Mouse (Mus musculus) kidney, postnatal 14 days (tissue): ENCODE results near the gene Armh2.

ENCODE experiments used
- DNase-seq: peaks from one replicate; pipeline ENCODE4 v3.0.0; 2022; ENCODE audit warnings: mixed read lengths

Gene Armh2

DNA sequence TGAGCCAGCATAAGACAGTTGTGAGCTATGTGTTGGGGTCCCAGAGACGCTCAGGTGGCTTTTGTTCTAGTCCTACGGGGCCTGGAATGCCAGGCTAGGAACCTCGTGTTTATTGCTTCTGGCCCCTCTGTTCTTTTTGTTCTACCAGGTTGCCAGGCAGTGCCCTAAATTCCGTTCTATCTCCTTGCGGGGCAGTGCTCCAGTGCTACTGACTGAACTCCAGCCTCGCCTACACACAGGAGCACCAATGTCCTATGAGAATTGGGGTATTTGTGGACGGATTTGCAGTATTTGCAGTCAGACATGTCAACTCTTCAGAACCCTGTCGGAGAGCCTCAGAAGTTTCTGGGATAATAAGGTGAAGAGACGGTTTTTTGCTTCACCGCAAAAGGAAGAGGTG is at the start of gene Armh2:
TSS of gene Armh2 (plus strand) at position 205 of the 400 bp plus-strand sequence.
- no peak for DNase-seq

DNA sequence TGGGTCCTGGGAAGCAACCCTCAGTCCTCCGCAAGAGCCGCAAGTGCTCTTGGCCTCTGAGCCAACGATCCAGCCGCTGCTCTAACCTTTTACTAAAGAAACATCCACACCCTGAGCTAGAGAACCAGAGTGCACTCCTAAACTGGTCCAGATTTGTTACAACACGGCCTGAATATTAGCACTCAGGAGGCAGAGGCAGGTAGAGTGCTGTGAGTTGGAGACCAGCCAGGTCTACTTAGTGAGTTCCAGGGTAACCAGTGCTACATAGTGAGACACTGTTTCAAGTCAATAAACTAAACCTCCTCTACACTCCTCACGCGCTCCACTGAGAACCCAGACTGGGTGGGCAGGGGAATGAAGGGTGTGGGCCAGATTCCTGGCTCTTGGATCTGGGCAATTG is 47.7 kb upstream of the Armh2 start:
- no peak for DNase-seq

DNA sequence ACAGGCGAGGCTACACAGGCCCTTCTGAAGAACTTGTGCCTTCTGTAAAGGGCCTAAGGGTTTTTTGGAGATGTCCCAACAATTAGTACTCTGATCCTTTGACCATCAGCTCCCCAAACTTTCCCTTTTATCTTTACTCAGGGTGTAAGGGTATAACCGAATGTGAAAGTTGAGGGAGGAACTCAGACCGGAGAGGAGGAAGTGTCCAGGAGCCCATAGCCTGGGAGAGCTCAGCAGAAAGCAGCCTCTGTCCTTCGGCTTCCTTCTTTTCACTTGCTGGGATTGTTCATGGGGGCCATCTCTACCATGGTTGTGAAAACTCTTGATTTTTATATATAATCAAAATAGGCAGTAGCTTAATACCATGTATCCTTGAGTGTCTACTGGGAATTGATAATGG is 42.3 kb upstream of the Armh2 start:
- DNase-seq = no peak

DNA sequence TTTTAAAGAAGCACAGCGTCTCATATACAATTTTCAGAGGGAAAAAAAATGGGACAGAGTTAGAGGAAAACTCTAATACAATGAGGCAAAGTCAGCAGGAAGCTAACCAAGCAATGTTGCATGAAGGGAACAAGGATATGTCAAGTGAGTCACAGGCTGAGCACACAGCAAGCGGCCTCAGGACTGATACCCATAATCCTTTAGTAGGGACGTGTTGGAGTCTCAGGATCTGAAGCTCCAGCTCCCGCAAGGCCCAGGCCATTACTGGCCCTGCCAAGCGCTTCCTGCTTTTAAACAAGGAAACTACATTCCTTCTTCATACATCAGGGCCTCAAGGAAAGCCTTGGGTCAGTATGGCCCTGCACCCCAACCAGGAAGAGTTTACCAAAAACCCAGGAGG is 38.9 kb upstream of the Armh2 start:
- DNase-seq = no peak

DNA sequence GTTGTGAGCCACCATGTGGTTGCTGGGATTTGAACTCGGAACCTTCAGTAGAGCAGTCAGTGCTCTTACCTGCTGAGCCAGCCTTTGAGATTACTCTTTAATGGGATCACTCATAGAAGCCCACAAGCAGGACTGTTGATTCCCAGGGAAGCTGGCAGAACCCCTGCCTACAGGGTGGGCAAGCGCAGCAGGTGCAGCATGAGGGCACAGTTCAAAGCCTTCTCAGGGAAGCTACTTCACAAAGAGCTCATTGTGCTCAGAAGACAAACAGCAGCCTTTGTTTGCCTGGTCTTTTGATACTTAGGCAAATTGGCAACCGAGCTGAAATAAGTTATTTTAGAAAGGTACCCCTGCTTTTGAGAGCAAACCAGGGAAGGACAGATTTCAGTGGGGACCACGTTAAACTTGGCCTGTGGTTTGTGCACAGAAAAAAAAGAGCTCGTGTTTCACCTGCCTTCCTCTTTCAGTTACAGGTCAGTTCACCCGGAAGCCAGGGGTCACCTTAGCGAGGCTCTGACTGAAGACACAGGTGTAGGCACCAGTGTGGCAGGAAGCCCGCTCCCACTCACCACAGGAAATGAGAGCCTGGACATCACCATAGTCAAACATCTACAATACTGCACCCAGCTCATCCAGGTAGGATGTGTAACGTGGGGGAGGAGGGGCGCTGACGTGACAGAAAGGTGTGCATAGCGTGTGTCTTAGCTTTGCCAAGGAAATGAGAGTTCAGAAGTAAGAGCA is 31.2 kb upstream of the Armh2 start:
- no peak for DNase-seq

DNA sequence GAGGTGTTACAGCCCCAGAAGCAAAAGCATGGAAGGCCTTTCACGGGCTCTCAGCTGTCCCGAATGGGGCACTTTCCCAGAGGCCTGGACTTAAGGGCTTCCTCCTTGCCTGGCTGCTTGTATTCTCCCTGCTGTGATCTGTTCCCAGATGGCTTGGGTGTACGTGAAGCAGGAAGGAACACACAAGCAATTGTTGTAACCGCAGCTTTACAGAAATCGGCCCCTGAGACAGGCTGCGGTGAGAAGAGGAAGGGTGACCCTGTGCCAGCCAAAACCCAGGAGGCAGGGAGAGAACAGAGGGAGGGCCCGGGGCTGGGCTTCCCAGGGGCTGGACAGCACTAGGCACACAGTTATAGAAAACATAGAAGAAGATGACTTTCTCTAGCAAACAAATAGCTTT is 30.1 kb upstream of the Armh2 start:
- no peak for DNase-seq

DNA sequence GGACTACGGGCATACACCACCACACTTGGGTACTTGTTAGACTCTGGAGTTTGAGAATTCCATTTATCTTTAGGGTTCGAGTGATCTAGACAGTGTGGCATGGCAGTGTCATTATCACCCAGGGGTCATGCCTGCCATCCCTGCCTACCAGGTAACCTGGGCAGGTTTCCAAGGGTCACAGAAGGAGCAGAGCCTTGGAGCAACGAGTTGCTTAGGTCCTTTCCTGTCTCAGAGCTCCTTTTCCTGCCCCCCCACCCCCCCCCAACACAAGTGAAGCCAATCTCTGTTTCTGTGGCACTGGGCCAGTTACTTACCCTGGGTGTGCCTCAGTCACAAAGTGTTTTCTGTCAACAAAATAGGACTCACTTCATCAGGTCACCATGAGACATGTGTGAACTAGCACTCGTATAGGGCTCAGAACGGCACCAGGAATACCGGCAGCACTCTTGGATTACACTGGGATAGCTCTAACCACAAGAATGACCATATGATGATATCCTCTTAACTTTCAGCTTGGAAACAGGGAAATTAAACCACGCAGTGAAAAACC is 28.4 kb upstream of the Armh2 start:
- peak; percentile 21 for DNase-seq

DNA sequence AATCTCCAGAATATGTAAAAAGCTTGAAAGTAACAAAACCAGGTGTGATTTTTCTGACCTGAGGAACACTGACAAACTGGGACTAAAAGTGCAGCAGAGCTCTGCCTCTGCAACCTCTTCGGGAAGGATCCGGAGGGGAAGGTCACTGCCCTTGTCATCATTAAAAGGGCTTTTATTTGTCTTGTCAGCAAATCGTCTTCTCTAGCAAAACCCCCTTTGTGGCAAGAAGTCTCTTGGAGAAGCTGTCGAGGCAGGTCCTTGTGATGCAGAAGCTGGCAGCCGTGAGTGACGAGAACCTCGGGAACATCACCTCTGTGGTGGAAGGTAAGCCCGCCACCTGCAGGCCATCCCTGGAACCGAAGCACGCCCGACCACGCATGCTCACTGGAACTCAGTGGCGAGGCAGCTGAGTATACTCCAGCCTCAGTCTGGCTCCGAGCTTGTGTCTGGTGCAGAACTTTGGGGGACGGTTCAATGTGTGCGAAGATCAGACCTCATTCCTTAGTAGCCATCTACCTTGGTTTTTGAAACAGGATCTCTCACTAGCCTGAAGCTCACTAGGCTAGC is 27.5 kb upstream of the Armh2 start:
- DNase-seq = peak; percentile 90

DNA sequence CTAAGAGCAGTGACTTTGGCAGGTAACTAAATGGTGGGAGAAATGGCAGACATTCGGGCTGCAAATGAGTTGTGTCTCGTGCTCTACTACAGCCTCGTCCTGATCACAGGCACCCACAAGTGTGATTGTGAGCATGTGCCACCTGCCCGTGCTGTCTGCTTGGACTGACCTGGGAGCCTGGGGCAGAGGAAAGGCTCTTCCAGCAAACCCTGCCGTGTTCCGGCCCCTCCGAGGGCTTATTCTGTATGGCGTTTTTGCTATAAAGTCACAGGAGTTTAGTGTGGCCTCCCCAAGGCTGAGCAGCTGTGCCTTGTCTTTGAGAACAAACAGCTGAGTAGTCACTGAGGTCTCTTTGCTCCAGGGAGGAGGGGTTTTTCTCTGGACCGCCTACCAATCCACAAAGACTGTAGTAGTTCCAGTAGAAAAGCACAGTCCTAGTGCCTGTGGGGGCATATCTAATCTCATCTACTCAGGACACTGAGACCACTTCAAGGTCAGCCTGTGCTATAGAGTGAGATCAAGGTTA is 26.6 kb upstream of the Armh2 start:
- DNase-seq = no peak

DNA sequence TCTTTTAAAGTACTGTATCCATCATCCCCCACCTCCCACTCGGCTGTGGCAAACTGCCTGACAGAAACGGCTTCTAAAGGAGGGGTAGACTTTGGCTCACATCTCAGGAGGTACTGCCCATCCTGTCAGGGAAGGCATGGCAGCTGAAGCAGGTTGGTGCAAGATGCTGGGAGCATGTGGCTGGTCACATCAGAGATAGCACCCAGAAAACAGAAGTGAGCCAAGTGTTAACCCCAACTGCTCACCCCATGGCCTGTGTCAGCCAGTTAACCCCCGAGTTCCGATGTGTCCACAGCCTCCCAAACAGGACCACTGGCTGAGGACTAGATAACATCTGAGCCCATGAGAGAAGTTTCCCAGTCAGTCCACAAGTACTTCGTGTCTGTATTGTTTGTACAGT is 25.4 kb upstream of the Armh2 start:
- no peak for DNase-seq

DNA sequence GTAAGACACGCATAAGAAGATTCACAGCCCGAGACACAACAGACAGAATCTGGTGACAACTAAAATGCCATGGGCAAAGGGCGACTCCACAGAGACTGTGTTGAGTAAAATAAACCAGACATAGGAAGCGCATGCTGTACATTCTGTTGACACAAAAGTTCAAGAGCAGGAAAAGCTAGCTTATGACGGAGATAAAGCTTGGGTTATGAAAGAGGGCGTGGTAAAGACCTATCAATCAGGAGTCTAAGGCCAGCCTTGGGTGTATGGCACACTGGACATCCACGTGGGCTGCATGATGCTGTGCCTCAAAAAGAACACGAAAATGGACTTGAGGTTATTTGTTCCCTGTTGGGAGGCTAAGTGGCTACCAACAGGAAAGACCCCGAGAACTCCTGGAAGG is 24.6 kb upstream of the Armh2 start:
- DNase-seq = no peak

DNA sequence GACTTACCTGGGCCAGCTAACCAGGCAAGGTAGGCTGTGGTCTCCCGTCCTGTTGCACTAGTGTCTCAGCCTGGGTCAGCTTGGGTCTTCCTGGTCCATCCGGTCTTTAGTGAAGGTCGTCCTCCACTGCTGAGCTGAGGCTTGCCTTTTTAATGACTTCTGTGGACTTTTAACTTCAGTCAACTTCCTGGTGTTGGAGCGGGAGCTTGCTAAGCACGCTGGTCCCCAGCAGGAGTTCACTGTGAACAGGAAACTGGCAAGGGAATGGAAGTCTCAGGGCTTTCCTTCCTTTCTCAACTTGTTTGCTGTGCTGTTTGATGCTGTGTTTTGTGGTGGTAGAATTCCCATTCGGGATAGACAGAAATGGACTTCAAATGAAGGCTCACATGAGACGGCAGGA is 23.4 kb upstream of the Armh2 start:
- DNase-seq = peak; percentile 19

DNA sequence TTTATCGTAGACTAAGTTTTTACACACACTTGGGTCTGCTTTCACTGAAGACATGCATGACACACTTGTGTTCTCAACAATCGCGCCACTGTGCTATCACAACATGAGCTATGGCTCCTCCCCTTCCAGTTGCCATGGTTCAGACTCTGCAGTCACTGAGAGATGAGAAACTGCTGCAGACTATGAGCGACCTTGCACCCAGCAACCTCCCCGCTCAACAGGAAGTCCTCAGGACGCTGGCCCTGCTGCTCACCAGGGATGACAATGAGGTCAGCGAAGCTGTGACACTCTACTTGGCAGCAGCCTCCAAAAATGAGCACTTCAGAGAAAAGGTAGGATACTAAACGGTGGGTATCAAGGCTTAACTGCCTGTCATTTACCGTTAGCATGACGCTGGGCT is 19.5 kb upstream of the Armh2 start:
- peak; percentile 25 for DNase-seq

DNA sequence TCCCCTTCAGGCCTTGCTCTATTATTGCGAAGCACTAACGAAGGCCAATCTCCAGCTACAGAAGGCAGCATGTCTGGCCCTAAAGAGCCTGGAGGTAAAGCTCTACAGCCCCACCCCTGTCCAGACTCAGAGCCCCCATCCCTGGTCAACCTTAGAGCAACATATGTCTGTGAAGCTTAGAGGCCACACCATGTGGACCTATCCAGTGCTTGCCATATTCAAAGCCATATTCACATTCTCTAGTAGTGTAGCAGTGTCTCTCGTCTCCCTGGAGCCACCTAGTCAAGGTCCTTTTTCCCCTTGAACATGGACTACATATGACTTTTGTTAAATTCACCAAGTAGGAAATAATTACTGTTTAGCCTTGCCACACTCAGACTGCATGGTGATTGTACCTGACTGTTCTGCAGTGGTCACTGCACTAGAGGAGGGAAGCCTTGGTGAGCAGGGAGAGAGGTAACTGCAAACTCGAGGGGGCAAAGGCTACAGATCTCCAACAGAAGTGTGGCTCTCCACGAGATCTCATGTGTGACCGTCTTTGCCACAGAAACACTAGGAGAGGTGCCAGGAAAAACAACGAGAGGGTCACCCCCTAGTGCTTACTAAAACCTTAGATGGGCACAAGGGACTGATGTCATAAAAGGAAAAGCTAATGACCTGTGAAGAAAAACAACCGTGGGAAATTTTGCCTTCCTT is 17.2 kb upstream of the Armh2 start:
- DNase-seq = peak; percentile 39

DNA sequence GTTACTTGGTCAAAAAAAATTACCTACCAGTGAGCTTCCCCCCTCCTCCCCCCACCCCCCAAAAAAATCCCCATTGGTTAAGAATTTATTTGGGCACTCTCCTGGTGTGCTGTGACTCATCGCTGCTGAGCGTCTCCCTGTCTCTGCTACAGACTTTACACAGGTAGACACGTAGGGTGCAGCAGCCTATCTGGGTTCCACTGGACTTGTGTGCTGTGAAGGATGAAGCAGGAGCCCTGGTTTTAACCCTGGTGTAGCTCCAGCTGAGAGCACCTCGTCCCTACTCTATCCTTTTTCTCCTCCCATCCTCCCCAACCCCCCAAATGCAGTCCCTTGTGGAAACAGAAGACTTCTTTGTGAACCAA is 16.7 kb upstream of the Armh2 start:
- DNase-seq = no peak

DNA sequence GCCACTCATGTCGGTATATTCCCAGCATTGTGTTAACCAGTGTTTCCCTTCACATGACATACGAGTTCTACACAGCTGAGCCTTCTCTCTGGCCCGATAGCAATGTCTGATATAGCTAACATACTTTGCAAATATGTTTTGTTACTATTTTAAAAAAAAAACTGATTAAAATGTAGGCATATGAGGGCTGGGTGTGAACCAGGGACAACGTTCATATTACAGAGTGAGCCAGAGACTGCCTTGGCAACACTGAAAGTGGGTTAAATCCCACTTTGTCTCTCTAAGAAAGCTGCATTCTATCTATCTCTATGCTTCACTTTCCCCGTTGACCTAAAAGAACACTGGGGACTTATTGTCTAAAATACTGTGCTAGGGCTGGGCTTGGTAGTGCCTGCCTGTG is 11.9 kb upstream of the Armh2 start:
- no peak for DNase-seq

DNA sequence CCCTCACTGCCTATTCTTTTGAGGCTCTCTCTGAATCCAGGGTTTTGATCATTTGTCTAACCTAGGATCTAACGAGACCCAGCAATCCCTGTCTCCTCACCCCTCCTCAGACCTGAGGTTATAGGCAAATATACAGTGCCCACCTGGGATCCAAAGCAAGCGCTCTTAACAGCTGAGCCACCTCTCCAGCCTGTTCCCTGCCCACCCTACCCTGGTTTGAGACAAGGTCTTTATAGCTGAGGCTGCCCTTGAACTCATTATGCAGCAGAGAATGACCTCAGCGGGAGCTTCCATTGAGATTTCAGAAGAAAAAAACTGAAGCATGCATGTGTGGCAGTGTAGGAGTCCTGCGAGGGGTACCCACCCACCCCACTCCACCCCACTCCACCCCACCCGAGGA is 6.5 kb upstream of the Armh2 start:
- DNase-seq = no peak

DNA sequence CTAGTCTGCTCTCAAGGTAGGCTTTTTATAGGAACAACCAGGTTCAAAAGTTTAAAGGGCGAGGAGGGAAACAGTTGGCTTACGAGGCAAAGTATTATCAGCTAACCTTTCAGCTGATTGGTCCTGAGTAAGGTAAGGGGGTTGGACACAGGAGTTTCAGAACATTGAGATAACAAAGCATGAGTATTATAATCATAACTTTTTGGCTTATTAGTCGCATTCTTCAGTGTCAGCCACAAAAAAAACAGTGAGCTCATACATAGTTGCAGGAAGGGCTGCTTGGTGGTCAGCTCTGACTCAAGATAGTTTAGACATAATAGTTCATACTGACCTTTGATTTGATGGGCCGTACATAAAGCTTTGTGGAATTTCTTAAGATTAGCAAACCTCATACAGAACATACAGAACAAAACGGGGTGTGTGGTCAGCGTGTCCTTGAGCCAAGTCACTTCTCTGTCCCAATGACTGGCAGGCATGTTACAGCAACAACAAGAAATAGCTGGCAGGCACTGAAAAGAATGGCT is 5.4 kb upstream of the Armh2 start:
- DNase-seq = no peak

DNA sequence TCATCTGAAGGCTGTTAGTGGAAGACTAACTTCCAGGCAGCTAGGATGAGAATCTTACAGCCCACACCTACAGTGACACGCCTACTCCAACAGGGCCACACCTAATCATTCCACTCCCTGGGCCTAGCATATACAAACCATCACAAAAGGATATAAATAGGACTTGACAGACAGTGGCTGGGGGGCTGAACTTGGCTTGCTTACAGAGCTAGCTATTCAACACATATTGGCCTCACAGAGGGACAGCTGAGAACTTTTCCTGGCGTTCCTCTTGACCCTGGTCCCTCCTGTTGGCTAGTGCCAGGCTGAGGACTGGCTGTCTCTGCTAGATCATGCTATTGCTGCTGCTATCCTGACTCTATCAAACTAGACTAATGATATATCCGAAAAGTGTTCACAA is 6.8 kb downstream of the Armh2 start:
- no peak for DNase-seq

DNA sequence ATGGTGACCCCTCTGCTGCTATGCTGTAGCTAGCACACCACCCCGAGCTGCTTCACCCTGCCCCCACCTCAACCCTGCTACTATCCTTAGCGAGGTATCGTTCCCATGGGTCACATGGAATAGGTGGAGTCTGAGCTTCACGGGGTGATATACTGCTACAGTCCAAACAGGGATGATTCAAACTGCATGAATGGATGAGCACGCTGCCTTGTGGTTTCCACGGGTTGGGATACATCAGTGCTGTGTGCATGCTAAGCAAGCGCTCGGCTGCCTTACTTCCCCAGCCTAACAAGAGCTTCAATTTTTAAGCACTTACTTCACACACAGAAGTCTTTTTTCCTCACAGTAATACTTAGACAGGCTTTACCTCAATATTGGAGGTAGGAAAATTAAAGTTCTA is 9.8 kb downstream of the Armh2 start:
- no peak for DNase-seq

DNA sequence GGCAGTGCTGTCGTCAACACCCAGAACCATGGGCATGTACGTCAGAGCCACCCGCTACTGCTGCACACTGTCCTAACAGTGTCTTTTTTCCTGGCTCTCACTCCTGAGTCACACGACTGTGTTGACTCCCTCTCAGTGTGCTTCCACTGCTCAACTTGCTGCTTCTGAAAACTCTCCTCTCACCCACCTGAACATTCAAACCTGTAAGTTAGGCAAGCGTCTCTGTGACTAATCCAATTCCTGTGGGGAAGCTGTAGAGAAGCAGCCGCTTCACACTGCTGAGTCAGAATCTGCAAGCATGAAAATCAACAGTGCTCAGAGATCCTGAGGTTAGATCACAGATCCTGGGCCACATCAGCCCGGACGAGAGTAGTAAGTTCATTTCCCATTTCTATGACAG is 10.4 kb downstream of the Armh2 start:
- DNase-seq = no peak

DNA sequence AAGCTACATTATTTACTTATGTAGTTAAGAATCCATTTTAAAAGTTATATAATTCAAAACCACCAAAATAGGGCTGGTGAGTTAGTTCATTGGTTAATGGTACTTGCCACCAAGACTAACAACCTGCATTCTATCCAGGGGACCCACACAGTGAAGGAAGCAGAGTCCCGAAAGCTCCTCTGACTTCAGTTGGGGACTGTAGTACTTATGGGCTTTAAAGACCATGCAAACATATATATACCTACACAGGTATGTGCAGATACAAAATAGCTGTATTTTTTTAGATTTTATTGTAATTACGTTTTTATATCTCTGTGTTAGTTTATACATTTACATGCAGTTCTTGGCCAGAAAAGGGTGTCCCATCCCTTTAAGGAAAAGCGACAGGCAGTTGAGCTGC is 15.7 kb downstream of the Armh2 start:
- DNase-seq = no peak

DNA sequence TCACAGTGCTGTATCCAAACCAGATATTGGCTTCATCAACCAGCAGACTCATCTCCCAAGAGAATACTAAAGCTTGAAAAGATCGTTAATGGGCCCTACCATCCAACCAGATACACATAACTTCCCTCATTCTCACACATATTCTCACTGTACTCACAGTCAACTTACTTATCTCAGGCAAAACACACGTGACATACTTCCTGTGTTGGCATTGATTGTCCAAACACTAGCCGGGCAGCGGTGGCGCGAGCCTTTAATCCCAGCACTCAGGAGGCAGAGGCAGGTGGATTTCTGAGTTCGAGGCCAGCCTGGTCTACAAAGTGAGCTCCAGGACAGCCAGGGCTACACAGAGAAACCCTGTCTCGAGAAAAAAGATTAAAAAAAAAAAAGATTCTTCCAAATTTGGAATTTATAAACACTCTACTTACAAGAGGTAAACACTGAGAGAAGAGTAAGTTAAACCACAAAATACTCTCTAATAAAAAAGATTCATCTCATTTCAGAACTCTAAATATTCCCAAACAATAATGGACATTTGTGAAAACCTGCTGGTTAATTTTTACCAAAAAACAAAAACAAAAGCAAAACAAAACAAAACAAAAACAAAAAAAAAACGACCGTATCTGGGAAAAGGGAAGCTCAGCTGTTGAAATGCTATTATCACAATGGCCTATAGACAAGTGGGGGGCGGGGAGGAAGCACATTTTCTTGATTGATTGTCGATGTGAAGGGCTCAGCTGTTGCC is 17.0 kb downstream of the Armh2 start:
- no peak for DNase-seq
